ENCODE assay signal across 8 mouse cellular contexts in the genomic region with DNA sequence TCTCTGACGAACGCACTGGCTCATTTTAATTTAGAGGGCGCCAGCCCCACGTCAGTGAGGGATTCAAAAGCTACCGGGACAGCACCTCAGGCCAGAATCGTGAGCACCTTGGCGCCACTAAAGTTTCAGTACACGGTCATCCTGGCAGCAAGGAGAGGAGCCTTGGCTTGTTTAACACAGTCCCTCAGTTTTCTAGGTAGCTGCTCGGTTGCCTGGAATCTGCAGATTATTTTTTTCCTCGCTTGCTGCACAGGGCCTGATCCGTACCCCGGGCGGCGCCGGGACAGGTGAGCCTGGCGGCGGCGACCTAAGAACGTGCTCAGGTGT. TPM values are rescaled to one million over a fixed set of nuclear protein-coding genes. Genes with fewer than 3 reads are reported as not detected.
A peak's percentile ranks its signal among the peaks of the same experiment; 100 is the strongest.
DNase-seq lines count a peak whose midpoint lies in the region; ATAC-seq lines count a peak whose summit lies in the region.

No protein-coding gene starts in this region.

- H3K9ac ChIP-seq in kidney, embryonic 15.5 days, result peak overlapping the region; percentile 50
- H3K9ac ChIP-seq in embryonic facial prominence, embryonic 11.5 days (replicated peaks; ENCODE audit: low read length), result peak overlapping the region; percentile 51; the same call in 1 of the 2 replicates
- H3K9ac ChIP-seq in hindbrain, embryonic 12.5 days, result peak overlapping the region; percentile 65
- H3K9ac ChIP-seq in midbrain, embryonic 11.5 days (ENCODE audit: low read length), result peak overlapping the region; percentile 16; the same call in 1 of the 2 replicates

- H3K9me3 ChIP-seq in kidney, embryonic 15.5 days (replicated peaks), result no peaks in the 10 kb centered on the region
- H3K9me3 ChIP-seq in embryonic facial prominence, embryonic 11.5 days (replicated peaks; ENCODE audit: control insufficient read depth, low read length), result no peaks in the 10 kb centered on the region
- no peaks in the 10 kb centered on the region for H3K9me3 ChIP-seq in hindbrain, embryonic 12.5 days (replicated peaks)
- no peaks in the 10 kb centered on the region for H3K9me3 ChIP-seq in midbrain, embryonic 11.5 days (ENCODE audit: control insufficient read depth, low read length)

- WGBS in kidney, embryonic 15.5 days, result 1% methylated on average over 19 of the region's 19 CpGs
- 2% methylated on average over 19 of the region's 19 CpGs for WGBS in embryonic facial prominence, embryonic 11.5 days
- 4% methylated on average over 19 of the region's 19 CpGs for WGBS in hindbrain, embryonic 12.5 days
- 2% methylated on average over 19 of the region's 19 CpGs for WGBS in midbrain, embryonic 11.5 days

- H3K4me3 ChIP-seq in kidney, embryonic 15.5 days (replicated peaks), result peak overlapping the region; percentile 63
- peak overlapping the region; percentile 56 for H3K4me3 ChIP-seq in embryonic facial prominence, embryonic 11.5 days (ENCODE audit: low read depth, low read length)
- peak overlapping the region; percentile 58 for H3K4me3 ChIP-seq in hindbrain, embryonic 12.5 days
- H3K4me3 ChIP-seq in midbrain, embryonic 11.5 days (ENCODE audit: low read depth, low read length), result peak overlapping the region; percentile 65

- no peak for DNase-seq in kidney, postnatal 25 days
- no peak for DNase-seq in embryonic facial prominence, embryonic 11.5 days (ENCODE audit: low spot score)
- peak; percentile 89 for DNase-seq in midbrain, embryonic 11.5 days (ENCODE audit: low spot score, missing footprints)
- DNase-seq in frontal cortex, postnatal 25 days (ENCODE audit: low spot score in 2 of 2), result no peak
- no peak for DNase-seq in spleen, postnatal 4 days (ENCODE audit: low spot score in 2 of 2)
- no peak for DNase-seq in c-Kit-positive CD71-positive TER-119-positive erythroid progenitor cells, embryonic 14.5 days (ENCODE audit: low spot score)

- peaks cover 64% of the 10 kb centered on the region for H3K27me3 ChIP-seq in kidney, embryonic 15.5 days
- H3K27me3 ChIP-seq in embryonic facial prominence, embryonic 11.5 days (ENCODE audit: control insufficient read depth, insufficient read depth, low read length), result peaks cover 18% of the 10 kb centered on the region
- H3K27me3 ChIP-seq in hindbrain, embryonic 12.5 days, result peaks cover 46% of the 10 kb centered on the region
- H3K27me3 ChIP-seq in midbrain, embryonic 11.5 days (ENCODE audit: control insufficient read depth, insufficient read depth, low read length), result peaks cover 26% of the 10 kb centered on the region

- H3K36me3 ChIP-seq in kidney, embryonic 15.5 days, result no peaks in the 10 kb centered on the region
- no peaks in the 10 kb centered on the region for H3K36me3 ChIP-seq in embryonic facial prominence, embryonic 11.5 days (replicated peaks; ENCODE audit: control insufficient read depth, insufficient read depth, low read depth, low read length)
- no peaks in the 10 kb centered on the region for H3K36me3 ChIP-seq in hindbrain, embryonic 12.5 days
- no peaks in the 10 kb centered on the region for H3K36me3 ChIP-seq in midbrain, embryonic 11.5 days (ENCODE audit: control insufficient read depth, insufficient read depth, low read length)

- no peak for ATAC-seq in kidney, embryonic 15.5 days (replicated peaks; ENCODE audit: low FRiP score)
- ATAC-seq in embryonic facial prominence, embryonic 11.5 days (replicated peaks; ENCODE audit: insufficient number of reproducible peaks, low FRiP score, low TSS enrichment, low read depth), result no peak
- no peak for ATAC-seq in hindbrain, embryonic 12.5 days (ENCODE audit: low FRiP score)
- ATAC-seq in midbrain, embryonic 11.5 days (ENCODE audit: low FRiP score), result no peak

- H3K4me1 ChIP-seq in kidney, embryonic 15.5 days, result peaks cover 12% of the 10 kb centered on the region
- H3K4me1 ChIP-seq in embryonic facial prominence, embryonic 11.5 days (ENCODE audit: control insufficient read depth, insufficient read depth, low read length), result no peaks in the 10 kb centered on the region; the same call in 1 of the 2 replicates
- peaks cover 13% of the 10 kb centered on the region for H3K4me1 ChIP-seq in hindbrain, embryonic 12.5 days
- peaks cover 7% of the 10 kb centered on the region for H3K4me1 ChIP-seq in midbrain, embryonic 11.5 days (ENCODE audit: control insufficient read depth, insufficient read depth, low read length)

- no peak overlapping the region for H3K27ac ChIP-seq in kidney, embryonic 15.5 days
- no peak overlapping the region for H3K27ac ChIP-seq in embryonic facial prominence, embryonic 11.5 days (replicated peaks; ENCODE audit: low read depth, low read length)
- no peak overlapping the region for H3K27ac ChIP-seq in hindbrain, embryonic 12.5 days
- H3K27ac ChIP-seq in midbrain, embryonic 11.5 days (ENCODE audit: low read depth, low read length), result no peak overlapping the region

- peak overlapping the region; percentile 91 for H3K4me2 ChIP-seq in kidney, embryonic 15.5 days
- peak overlapping the region; percentile 96 for H3K4me2 ChIP-seq in embryonic facial prominence, embryonic 11.5 days (ENCODE audit: low read depth, low read length)
- H3K4me2 ChIP-seq in hindbrain, embryonic 12.5 days (replicated peaks), result peak overlapping the region; percentile 69
- H3K4me2 ChIP-seq in midbrain, embryonic 11.5 days, result peak overlapping the region; percentile 92

RNA-seq across cellular contexts. Expression of a gene that starts 28.4 kb away (rescaled TPM):
- 1.8 and 2.0 TPM in 2 replicates for polyA plus RNA-seq in kidney, embryonic 15.5 days (2015; fragmentation: Nextera tagmentation; extraction: Ambion mirVana)
- polyA plus RNA-seq in embryonic facial prominence, embryonic 11.5 days (2014; fragmentation: Nextera tagmentation; extraction: Ambion mirVana), result 0.70 and 0.93 TPM in 2 replicates
- polyA plus RNA-seq in hindbrain, embryonic 12.5 days (2016; fragmentation: Nextera tagmentation; extraction: Ambion mirVana), result 2.4 and 3.1 TPM in 2 replicates
- polyA plus RNA-seq in midbrain, embryonic 11.5 days (2014; fragmentation: Nextera tagmentation; extraction: Ambion mirVana), result 0.47 and 0.64 TPM in 2 replicates
